Mouse (Mus musculus) c-Kit-positive CD71-positive TER-119-positive erythroid progenitor cells, embryonic 14.5 days (primary cell): ENCODE data around the gene Riox1.
"Not testable (repeated sequence)": the region's sequence is repeated elsewhere in the genome, so short reads cannot be mapped to it uniquely, and the experiment has no call there.

Source experiments
- DNase-seq: peaks from one replicate; pipeline ENCODE4 v3.0.0-alpha.2; 2013; ENCODE audit warnings: low spot score

The Riox1 gene

GRCm38 (mm10) chr12:83950493-83950839, at the start of gene Riox1:
TSS of gene Riox1 (plus strand) at chr12:83950608.
- DNase-seq, result peak; percentile 71

GRCm38 (mm10) chr12:83910451-83910850, 40.0 kb upstream of the Riox1 start:
- DNase-seq, result no peak

GRCm38 (mm10) chr12:83914202-83914740, 36.1 kb upstream of the Riox1 start:
- no peak for DNase-seq

GRCm38 (mm10) chr12:83914797-83915196, 35.6 kb upstream of the Riox1 start:
- no peak for DNase-seq

- DNase-seq, result no peak
These were observed 33.5 kb upstream of the Riox1 start for GRCm38 (mm10) chr12:83916884-83917283.

- no peak for DNase-seq
These were observed 29.5 kb upstream of the Riox1 start for GRCm38 (mm10) chr12:83920721-83921441.

- peak; percentile 99 for DNase-seq
These were observed 28.6 kb upstream of the Riox1 start, which contains the start of gene Numb for GRCm38 (mm10) chr12:83921535-83922381. TSS of gene Numb (minus strand) at chr12:83921934.

- no peak for DNase-seq
These were observed 27.5 kb upstream of the Riox1 start for GRCm38 (mm10) chr12:83922724-83923485.

- DNase-seq, result no peak
These were observed 26.9 kb upstream of the Riox1 start for GRCm38 (mm10) chr12:83923486-83923859.

- no peak for DNase-seq
These were observed 26.1 kb upstream of the Riox1 start for GRCm38 (mm10) chr12:83924332-83924731.

GRCm38 (mm10) chr12:83925160-83925703, 25.2 kb upstream of the Riox1 start:
- DNase-seq, result no peak

GRCm38 (mm10) chr12:83926061-83926460, 24.3 kb upstream of the Riox1 start:
- no peak for DNase-seq

GRCm38 (mm10) chr12:83927747-83928146, 22.7 kb upstream of the Riox1 start:
- DNase-seq, result no peak

GRCm38 (mm10) chr12:83929186-83929804, 21.1 kb upstream of the Riox1 start:
- no peak for DNase-seq

- no peak for DNase-seq
These were observed 12.8 kb upstream of the Riox1 start for GRCm38 (mm10) chr12:83937600-83937999.

- not testable (repeated sequence) for DNase-seq
These were observed 11.8 kb upstream of the Riox1 start for GRCm38 (mm10) chr12:83938592-83938991.

- DNase-seq, result no peak
These were observed 11.1 kb upstream of the Riox1 start for GRCm38 (mm10) chr12:83939332-83939731.

GRCm38 (mm10) chr12:83940031-83940430, 10.4 kb upstream of the Riox1 start:
- DNase-seq, result no peak

- DNase-seq, result no peak
These were observed 8.5 kb upstream of the Riox1 start for GRCm38 (mm10) chr12:83941938-83942337.

- no peak for DNase-seq
These were observed 3.1 kb upstream of the Riox1 start for GRCm38 (mm10) chr12:83947260-83947811.

GRCm38 (mm10) chr12:83949043-83949442, 1.4 kb upstream of the Riox1 start:
- DNase-seq, result peak; percentile 68
